Mouse (Mus musculus): Measurements from ENCODE around the gene Ralgds. TPM values are rescaled to one million over a fixed set of nuclear protein-coding genes. Genes with fewer than 3 reads are reported as not detected.

Ralgds gene
- polyA plus RNA-seq (2012; rRNA removed) = 133 and 151 TPM in 2 replicates

- H3K4me1 ChIP-seq (ENCODE audit: control insufficient read depth, insufficient read depth, low read length) = peaks cover 19% of the 10 kb centered on the region
- TF ChIP-seq CTCF (IDR thresholded peaks at IDR 0.05; ENCODE audit: borderline replicate concordance, insufficient read depth, low read depth, low read length) (peak; percentile 52; the same call in 1 of the 2 replicates), POLR2A (IDR thresholded peaks at IDR 0.05; ENCODE audit: borderline replicate concordance, insufficient read depth, low read length) (peak; percentile 51; the same call in 1 of the 2 replicates)
- WGBS = under 1% methylated on average over 70 of the region's 71 CpGs
- no peaks in the 10 kb centered on the region for H3K27me3 ChIP-seq (ENCODE audit: control insufficient read depth, insufficient read depth, low read length)
- H3K4me3 ChIP-seq (replicated peaks; ENCODE audit: insufficient read depth, low read depth, low read length) = peak within 1 kb of the TSS; percentile 57
- DNase-seq = peak; percentile 84 to 88
- H3K27ac ChIP-seq (ENCODE audit: insufficient read depth, low read length) = peak within 1 kb of the TSS; percentile 79
Observed at GRCm38 (mm10) chr2:28512798-28513401, at the start of gene Ralgds. Gene Ralgds (plus strand): TSS chr2:28513125.

- 56% methylated on average over 3 of the region's 3 CpGs for WGBS
- TF ChIP-seq POLR2A (IDR thresholded peaks at IDR 0.05; ENCODE audit: borderline replicate concordance, insufficient read depth, low read length) (no peak), CTCF (IDR thresholded peaks at IDR 0.05; ENCODE audit: borderline replicate concordance, insufficient read depth, low read depth, low read length) (peak; percentile 67)
- H3K4me1 ChIP-seq (ENCODE audit: control insufficient read depth, insufficient read depth, low read length) = peaks cover 2% of the 10 kb centered on the region
- H3K27me3 ChIP-seq (ENCODE audit: control insufficient read depth, insufficient read depth, low read length) = no peaks in the 10 kb centered on the region
- no peak overlapping the region for H3K27ac ChIP-seq (ENCODE audit: insufficient read depth, low read length)
- DNase-seq = peak; percentile 65 to 81
- no peak overlapping the region for H3K4me3 ChIP-seq (replicated peaks; ENCODE audit: insufficient read depth, low read depth, low read length)
Observed at GRCm38 (mm10) chr2:28463919-28464318, 49.0 kb upstream of the Ralgds start.

DNA sequence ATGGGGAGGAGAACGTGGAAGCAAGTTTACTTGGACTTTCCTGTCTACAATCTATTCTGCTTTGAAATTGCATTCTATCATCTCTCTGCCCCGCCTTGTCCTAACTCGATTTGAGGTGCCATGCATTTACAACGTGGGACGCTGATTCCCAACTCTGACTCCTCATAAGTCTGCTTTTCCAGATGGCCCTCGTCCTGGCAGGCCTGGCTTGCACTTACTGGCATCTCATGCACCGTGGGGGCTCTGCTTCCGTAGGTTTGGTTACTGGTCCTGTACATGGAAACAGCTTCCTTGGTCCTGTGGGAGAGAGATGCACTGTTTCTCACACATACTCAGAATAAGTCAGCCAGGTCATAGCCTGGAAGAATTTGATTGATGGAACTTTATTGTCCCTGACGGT is 48.0 kb upstream of the Ralgds start:
- no peaks in the 10 kb centered on the region for H3K27me3 ChIP-seq (ENCODE audit: control insufficient read depth, insufficient read depth, low read length)
- H3K27ac ChIP-seq (ENCODE audit: insufficient read depth, low read length) = no peak overlapping the region
- 67% methylated on average over 9 of the region's 9 CpGs for WGBS
- DNase-seq = no peak
- TF ChIP-seq POLR2A (IDR thresholded peaks at IDR 0.05; ENCODE audit: borderline replicate concordance, insufficient read depth, low read length) = no peak
- no peak for TF ChIP-seq CTCF (IDR thresholded peaks at IDR 0.05; ENCODE audit: borderline replicate concordance, insufficient read depth, low read depth, low read length)
- no peak overlapping the region for H3K4me3 ChIP-seq (replicated peaks; ENCODE audit: insufficient read depth, low read depth, low read length)
- peaks cover 3% of the 10 kb centered on the region for H3K4me1 ChIP-seq (ENCODE audit: control insufficient read depth, insufficient read depth, low read length)

DNA sequence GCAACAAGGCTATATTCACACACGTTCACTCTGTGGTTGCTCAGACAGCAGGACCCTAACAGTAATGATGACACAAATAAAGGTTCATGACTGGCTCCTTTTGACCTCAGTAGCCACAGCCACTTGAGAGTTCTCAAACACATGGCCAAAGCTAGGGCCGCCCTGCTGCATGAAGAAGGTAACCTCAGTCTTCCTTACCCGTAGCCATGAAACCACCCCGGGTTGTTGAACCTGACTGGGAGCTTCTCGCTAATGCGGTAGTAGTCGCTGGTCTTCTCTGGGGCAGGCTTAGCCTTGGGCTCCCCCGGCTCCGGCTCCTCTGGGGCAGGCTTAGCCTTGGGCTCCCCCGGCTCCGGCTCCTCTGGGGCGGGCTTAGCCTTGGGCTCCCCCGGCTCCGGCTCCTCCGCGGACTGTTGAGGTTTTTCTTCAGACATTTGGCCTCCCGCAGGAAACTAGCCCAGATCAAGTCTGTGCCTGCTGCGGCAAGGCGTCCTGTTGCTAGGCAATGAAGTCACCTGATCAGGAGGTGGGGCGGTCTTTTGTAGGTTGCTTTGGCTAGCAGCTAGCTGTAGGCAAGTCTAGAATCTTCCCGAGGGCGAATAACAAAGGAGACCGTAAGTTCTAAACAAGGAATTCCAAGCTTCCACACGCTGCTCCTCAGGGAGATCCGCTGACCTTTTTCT is 46.9 kb upstream of the Ralgds start, which contains the start of gene 1700007K13Rik:
Gene 1700007K13Rik, minus strand, starts transcription at position 497 of the 683 bp plus-strand sequence.
- WGBS = 4% methylated on average over 25 of the region's 25 CpGs
- TF ChIP-seq POLR2A (IDR thresholded peaks at IDR 0.05; ENCODE audit: borderline replicate concordance, insufficient read depth, low read length) (no peak), CTCF (IDR thresholded peaks at IDR 0.05; ENCODE audit: borderline replicate concordance, insufficient read depth, low read depth, low read length) (no peak)
- DNase-seq = peak; percentile 80 to 87
- H3K4me1 ChIP-seq (ENCODE audit: control insufficient read depth, insufficient read depth, low read length) = peaks cover 3% of the 10 kb centered on the region
- H3K27me3 ChIP-seq (ENCODE audit: control insufficient read depth, insufficient read depth, low read length) = no peaks in the 10 kb centered on the region
- H3K4me3 ChIP-seq (replicated peaks; ENCODE audit: insufficient read depth, low read depth, low read length) = peak within 1 kb of the TSS; percentile 14
- no peak within 1 kb of the TSS for H3K27ac ChIP-seq (ENCODE audit: insufficient read depth, low read length)

DNA sequence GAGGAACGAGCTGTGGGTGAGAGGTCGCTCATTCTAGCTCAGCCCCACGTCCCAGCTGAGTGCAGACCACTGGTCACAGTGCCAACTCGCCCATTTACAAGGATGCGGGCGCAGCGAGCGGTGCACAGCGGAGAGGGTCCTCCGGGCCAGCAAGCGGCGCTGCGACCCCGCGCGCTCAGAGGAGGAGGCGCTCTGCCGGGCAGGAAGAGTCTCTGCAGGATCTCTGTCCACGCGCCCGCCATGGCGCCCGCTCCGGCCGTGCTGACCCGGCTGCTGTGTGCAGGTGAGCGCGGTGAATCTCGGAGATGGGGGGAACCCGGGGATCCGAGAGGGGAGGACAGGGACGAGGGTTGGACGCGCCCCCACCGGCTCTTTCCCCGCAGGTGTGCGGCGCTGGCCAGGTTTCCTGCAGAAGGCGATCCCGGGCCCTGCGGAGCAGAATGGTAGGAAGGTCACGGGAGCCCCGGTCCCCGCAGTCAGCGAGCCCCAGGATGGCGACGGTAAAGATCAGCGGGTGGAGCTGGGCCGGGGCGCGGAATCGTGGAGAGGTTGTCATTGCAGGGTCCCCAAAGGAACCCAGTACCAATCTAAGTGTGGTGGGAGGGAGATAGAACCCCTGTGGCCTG is 45.0 kb upstream of the Ralgds start, which contains the start of gene Mrps2:
Gene Mrps2, plus strand, starts transcription at position 207 of the 626 bp plus-strand sequence.
- under 1% methylated on average over 52 of the region's 52 CpGs for WGBS
- Histone ChIP-seq H3K4me1 (ENCODE audit: control insufficient read depth, insufficient read depth, low read length) (peaks cover 3% of the 10 kb centered on the region), H3K4me3 (replicated peaks; ENCODE audit: insufficient read depth, low read depth, low read length) (peak within 1 kb of the TSS; percentile 62), H3K27ac (ENCODE audit: insufficient read depth, low read length) (peak within 1 kb of the TSS; percentile 36), H3K27me3 (ENCODE audit: control insufficient read depth, insufficient read depth, low read length) (no peaks in the 10 kb centered on the region)
- peak; percentile 87 to 88 for DNase-seq
- peak; percentile 83 for TF ChIP-seq POLR2A (IDR thresholded peaks at IDR 0.05; ENCODE audit: borderline replicate concordance, insufficient read depth, low read length)
- peak; percentile 78 for TF ChIP-seq CTCF (IDR thresholded peaks at IDR 0.05; ENCODE audit: borderline replicate concordance, insufficient read depth, low read depth, low read length)

DNA sequence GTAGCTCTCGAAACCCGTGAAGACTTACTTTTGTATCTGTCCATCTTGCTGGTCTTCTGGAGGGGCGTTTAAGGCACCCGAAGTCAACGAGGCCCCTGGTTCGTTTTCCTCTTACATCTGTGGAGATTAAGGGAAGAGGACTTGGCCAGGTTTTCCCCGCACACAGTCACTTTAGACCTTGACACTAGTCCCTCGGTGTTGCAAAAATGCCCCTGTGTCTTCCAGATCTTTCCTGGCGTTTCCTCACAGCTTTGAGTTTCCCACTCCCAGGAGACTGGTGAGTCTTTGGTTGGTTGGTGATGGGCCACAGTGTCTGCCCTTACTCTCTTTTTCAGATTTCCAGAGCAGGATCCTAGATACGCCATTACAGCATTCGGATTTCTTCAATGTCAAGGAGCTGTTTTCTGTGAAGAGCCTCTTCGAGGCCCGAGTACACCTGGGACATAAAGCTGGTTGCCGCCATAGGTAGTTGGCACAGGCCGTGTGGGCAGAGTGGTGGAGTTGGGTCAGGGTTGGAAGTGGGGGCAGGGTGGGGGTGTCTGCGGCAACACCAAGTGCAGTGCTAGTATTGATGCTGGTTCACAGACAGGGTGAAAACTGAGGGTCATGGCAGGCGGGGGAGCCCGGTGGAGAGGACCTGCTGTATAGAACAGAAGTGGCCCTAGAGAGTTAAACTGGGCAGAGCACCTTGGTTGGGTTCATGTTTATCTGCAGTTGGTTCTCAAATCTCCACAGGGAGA is 44.3 kb upstream of the Ralgds start:
- no peak for DNase-seq
- Histone ChIP-seq H3K27me3 (ENCODE audit: control insufficient read depth, insufficient read depth, low read length) (no peaks in the 10 kb centered on the region), H3K27ac (ENCODE audit: insufficient read depth, low read length) (peak overlapping the region; percentile 36; the same call in 1 of the 2 replicates), H3K4me3 (replicated peaks; ENCODE audit: insufficient read depth, low read depth, low read length) (peak overlapping the region; percentile 62), H3K4me1 (ENCODE audit: control insufficient read depth, insufficient read depth, low read length) (peaks cover 3% of the 10 kb centered on the region)
- 44% methylated on average over 18 of the region's 18 CpGs for WGBS
- TF ChIP-seq POLR2A (IDR thresholded peaks at IDR 0.05; ENCODE audit: borderline replicate concordance, insufficient read depth, low read length) (no peak), CTCF (IDR thresholded peaks at IDR 0.05; ENCODE audit: borderline replicate concordance, insufficient read depth, low read depth, low read length) (no peak)

GRCm38 (mm10) chr2:28469461-28469860 is 43.5 kb upstream of the Ralgds start:
- Histone ChIP-seq H3K27me3 (ENCODE audit: control insufficient read depth, insufficient read depth, low read length) (no peaks in the 10 kb centered on the region), H3K4me3 (replicated peaks; ENCODE audit: insufficient read depth, low read depth, low read length) (no peak overlapping the region), H3K27ac (ENCODE audit: insufficient read depth, low read length) (no peak overlapping the region), H3K4me1 (ENCODE audit: control insufficient read depth, insufficient read depth, low read length) (peaks cover 3% of the 10 kb centered on the region)
- no peak for DNase-seq
- WGBS = 99% methylated on average over 14 of the region's 14 CpGs
- TF ChIP-seq CTCF (IDR thresholded peaks at IDR 0.05; ENCODE audit: borderline replicate concordance, insufficient read depth, low read depth, low read length) = no peak
